Mouse (Mus musculus) frontal cortex, adult (tissue): ENCODE measurements around the gene Armcx1.
"Not testable (repeated sequence)": the region's sequence is repeated elsewhere in the genome, so short reads cannot be mapped to it uniquely, and the experiment has no call there.

ENCODE experiments used
- ATAC-seq: cut with Nextera tagmentation; 2 replicates; pipeline ENCODE4 v1.9.2; 2017; ENCODE audit warnings: mild to moderate bottlenecking, moderate library complexity, mixed read lengths; ENCODE audit not compliant: low TSS enrichment

Gene Armcx1

GRCm38 (mm10) chrX:134757293-134757995, 39.7 kb downstream of the Armcx1 start:
- ATAC-seq, result peak; percentile 13; the same call in 1 of the 2 replicates

GRCm38 (mm10) chrX:134763428-134764198, 45.9 kb downstream of the Armcx1 start:
- ATAC-seq, result not testable (repeated sequence)
